Mouse (Mus musculus) kidney, postnatal 10 days (tissue): ENCODE measurements around the gene Ajuba.

Source experiments
- DNase-seq: peaks from one replicate; pipeline ENCODE4 v3.0.0; 2021; ENCODE audit warnings: mixed read lengths

Gene Ajuba

GRCm38 (mm10) chr14:54591056-54591455 lies 13.7 kb upstream of the Ajuba start:
- no peak for DNase-seq

- DNase-seq: peak; percentile 85
These were observed 6.5 kb upstream of the Ajuba start for GRCm38 (mm10) chr14:54583681-54584338.

DNA sequence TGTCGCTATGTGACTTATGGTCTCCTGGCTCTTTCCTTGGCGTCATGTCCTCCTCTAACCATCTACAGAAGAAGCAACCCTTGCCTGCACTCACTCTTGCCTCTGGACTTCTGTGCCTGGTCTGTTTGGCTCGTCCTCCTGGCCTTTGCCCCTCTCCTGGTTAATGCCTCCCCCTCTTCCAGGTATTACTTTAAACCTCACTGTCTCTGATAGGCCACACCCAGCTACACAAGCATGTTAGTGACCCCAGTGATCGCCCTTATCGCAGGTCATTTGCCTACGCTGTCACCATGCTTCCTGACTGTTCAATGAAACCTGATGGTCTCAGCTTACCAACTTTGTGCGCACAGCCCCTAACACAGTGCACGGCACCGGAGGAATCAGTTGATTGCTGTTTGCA lies 5.2 kb upstream of the Ajuba start:
- DNase-seq: no peak

- no peak for DNase-seq
These were observed 2.3 kb upstream of the Ajuba start for GRCm38 (mm10) chr14:54579638-54580037.

GRCm38 (mm10) chr14:54578063-54578462 lies 705 bp upstream of the Ajuba start:
- DNase-seq: peak; percentile 64

- peak; percentile 73 for DNase-seq
These were observed 893 bp downstream of the Ajuba start for GRCm38 (mm10) chr14:54576241-54577088.

- peak; percentile 96 for DNase-seq
These were observed 1.7 kb downstream of the Ajuba start for GRCm38 (mm10) chr14:54575631-54576030.

- DNase-seq: no peak
These were observed 2.3 kb downstream of the Ajuba start for GRCm38 (mm10) chr14:54575031-54575430.

- peak; percentile 46 for DNase-seq
These were observed 3.1 kb downstream of the Ajuba start for GRCm38 (mm10) chr14:54574253-54574652.

- peak; percentile 86 for DNase-seq
These were observed 4.3 kb downstream of the Ajuba start for GRCm38 (mm10) chr14:54572790-54573736.

DNA sequence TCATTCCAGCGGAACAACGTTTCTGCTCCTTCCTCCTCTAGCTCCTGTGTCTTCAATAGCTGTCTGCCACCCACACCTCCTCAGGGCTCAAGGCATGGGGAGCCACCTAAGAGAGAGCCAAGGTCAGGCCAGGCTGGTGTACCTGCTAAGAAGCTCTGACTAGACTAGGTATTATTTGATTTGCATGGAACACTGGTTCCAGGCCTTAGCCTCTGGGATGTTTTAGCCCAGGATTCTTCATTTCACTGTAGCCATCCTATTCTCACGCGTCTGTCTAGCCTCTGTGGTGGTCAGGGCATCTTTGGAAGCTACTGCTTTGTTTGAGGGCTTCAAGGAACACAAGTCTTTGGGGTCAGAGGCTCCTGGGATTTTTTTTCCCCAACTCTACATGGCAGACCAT lies 5.2 kb downstream of the Ajuba start:
- DNase-seq: no peak

GRCm38 (mm10) chr14:54569451-54570392 lies 7.6 kb downstream of the Ajuba start:
- peak; percentile 48 for DNase-seq

DNA sequence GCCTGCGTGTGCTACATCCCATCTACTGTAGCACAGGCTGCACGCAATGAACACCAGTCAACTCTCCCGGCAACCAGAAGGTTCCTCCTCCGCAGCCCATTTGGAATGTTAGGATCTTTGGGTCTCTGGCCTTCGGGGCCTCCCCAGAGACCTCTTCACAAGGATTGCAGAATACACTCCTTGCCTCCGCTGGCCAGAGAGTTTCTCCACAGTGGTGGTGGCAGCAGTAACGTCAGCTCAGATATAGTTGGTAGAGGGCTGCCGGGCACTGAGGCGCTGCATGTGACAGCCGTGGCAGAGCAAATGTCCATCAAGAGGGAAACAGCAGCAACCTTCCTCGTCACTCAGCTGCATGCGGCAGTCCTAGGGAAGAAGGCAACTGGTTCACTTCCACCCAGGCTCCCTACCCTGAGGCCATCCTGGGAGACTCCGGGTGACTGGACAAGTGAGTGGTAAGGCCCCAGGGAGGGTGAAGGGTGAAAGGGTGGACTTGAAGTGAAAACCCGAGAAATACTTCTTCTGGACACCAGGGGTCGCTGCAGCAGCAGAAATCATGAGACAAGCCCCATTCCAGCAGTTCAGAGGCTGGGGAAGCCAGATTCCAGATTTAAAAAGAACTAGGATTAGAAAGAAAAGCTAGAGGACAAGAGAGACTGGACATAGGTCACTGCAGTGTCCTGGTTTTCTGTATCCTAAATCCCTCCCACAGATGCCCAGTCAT lies 8.5 kb downstream of the Ajuba start:
- DNase-seq: peak; percentile 87

- DNase-seq: no peak
These were observed 16.7 kb downstream of the Ajuba start for GRCm38 (mm10) chr14:54560527-54561242.

DNA sequence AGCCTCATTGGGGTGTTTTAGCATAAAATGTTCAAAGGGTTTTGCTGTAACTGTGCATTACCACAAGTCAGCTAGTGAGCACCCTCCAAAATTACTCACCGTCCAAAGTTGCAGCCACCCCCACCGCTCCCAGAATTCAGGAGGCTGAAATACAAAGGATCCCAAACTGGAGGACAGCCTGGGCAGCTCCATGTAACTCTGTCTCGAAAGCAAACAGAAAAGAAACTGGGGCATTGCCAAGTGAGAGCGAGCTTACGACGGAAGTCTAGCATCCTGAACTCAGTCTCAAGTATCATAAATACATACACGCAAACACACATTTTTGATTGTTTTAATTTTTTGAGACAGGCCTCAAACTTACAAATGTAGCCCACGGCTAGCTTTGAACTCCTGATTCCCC lies 20.0 kb downstream of the Ajuba start:
- no peak for DNase-seq

DNA sequence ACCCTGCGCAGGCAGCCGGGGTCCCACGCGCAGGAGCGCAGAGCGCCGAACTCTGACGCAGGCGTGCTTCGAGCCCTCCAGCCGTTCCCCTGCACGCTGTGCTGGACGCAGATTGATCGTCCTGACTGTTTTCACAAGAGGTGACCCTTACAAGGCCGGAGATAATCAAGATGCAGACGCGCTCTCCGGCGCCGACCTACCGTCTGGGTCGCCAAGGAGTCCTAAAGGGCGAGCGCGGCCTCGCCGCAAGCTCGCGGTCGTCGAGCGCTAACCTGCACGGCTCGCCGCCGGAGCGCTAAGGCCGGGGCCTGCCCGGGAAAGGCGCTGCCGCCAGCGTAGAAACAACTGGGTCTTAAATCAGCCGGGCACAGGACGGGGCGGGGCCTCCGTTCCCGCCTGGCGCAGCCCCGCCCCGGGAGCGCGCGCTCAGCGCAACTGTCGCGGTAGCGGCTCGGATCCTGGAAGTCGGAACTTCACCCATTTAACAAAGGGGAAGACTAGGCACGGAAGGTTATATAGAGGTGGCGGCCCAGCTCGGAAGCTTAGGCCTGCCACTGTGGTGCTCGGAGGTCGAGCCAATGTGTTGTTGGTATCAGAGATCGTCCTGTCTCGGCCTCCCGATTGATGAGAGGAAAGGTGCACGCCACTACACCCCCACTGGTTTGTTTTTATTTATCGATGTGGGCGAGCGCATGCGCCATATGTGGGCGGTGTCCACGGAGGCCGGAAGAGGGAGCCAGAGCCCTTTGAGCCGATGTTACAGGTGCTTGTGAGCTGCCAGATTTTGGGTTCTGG lies 23.2 kb downstream of the Ajuba start, which contains the start of gene Haus4:
Gene Haus4 (minus strand): TSS at position 642 of the 795 bp plus-strand sequence.
- DNase-seq: peak; percentile 92

GRCm38 (mm10) chr14:54553454-54553974 lies 23.8 kb downstream of the Ajuba start:
- peak; percentile 58 for DNase-seq

GRCm38 (mm10) chr14:54544703-54545102 lies 32.7 kb downstream of the Ajuba start:
- DNase-seq: no peak

DNA sequence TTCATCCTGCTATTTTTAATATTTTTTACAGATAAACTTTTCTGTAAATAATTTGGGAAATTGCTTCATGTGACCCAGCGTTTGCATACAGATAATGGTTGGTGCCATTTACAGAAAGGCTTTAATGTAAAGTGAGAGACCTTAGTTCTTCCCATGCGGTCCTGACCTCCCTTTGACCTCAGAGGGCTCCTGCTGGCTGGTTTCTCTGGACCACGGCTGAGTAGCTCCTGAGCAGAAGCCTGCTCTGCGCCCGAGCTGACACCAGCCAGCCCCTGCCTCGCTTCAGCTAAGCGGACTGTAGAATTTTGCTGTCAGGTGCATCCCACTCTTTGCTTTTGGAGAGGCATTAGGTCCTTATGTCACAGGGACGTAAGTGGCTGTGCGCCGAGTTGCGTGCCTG lies 36.6 kb downstream of the Ajuba start:
- no peak for DNase-seq
